Mouse (Mus musculus) ZHBTc4 (cell line): ENCODE results near the gene Ssh2.

Experiments
- DNase-seq: peaks from one replicate; pipeline ENCODE4 v3.0.0-alpha.2; 2011; ENCODE audit warnings: low read depth, low spot score

Gene Ssh2

DNA sequence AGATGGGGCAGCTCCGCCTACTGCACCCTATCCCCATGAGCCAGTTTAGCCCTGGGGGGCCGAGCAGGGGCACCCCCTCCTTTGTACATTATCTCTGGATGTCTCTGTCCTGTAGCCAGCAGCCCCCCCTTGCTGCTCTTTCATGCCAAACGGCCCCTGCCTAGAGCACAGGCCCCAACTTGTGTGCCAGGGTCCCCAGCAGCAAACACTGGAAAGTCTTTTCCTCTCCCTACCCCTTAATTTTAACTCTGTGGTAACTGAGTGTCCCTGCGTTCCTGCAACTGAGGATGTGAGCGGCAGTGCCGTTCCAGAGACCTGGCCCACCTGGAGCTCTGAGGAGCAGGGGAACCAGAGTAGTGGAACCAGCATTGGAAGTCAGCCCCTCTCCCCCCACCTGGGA, 290.9 kb downstream of the Ssh2 start:
- no peak for DNase-seq

DNA sequence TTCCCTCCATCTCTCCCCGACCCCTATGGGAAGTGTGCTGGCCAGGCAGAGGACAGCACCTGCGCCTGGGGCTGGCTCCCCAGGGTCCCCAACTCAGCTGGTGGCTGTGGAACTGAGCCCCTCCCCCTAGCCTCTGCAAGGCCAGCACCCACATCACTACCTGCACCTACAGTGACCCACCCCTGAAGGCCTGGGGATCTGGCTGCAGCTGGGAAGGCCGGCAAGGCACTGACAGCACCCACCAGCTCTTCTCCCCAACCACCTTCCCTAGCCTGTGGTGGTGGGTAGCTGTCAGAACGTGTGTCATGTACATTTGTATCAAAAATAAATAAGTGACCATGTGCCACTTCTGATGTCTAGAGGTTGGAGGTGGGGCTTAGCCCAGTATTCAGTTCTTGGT, 291.3 kb downstream of the Ssh2 start:
- no peak for DNase-seq

DNA sequence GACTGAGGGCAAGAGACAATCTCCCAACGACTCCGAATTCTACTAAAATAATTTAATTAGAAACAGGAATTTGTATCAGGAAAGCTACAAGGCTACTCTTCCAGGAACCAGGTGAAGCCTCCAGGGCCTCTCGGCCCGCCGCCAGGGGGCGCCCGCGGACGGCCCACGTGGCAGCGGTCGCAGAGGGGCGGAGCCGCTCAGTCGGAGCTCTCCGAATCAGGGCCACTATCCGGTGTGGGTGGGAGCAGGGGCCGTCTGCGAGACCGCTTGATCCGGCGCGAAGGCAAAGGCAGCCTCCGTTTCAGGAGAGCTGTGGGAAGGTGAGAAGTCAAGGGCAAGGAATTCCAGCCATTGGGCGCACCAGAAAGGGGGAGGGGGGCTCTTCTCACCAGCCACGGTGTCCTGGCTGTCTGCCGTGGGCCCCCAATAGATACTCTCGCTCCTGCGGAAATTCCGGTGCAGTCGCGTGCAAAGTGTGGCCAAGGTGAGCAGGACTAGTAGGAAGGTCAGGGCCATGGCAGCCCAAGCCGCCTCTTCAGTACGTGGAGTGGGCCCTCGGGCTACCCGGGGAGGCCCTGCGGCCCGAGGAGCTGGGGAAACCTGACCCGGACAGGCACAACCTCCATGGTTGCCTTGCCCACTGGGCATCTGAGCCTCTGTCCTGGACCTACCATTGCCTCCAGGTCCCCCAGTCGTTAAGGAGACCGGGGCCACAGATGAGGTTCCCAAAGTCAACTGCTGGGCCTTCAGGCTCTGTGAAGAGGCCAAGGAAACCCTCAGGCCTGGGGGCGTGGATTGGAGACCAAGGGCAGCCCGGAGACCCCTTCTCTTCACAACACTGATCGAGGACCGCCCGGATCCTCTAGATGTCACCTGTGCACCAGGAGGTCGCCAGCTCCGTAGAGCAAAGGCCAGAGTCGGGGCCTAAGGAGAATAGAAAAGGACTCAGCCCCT, 292.3 kb downstream of the Ssh2 start:
- DNase-seq: peak; percentile 91
